8 mouse cellular contexts compared by ENCODE assay signal in the genomic region with DNA sequence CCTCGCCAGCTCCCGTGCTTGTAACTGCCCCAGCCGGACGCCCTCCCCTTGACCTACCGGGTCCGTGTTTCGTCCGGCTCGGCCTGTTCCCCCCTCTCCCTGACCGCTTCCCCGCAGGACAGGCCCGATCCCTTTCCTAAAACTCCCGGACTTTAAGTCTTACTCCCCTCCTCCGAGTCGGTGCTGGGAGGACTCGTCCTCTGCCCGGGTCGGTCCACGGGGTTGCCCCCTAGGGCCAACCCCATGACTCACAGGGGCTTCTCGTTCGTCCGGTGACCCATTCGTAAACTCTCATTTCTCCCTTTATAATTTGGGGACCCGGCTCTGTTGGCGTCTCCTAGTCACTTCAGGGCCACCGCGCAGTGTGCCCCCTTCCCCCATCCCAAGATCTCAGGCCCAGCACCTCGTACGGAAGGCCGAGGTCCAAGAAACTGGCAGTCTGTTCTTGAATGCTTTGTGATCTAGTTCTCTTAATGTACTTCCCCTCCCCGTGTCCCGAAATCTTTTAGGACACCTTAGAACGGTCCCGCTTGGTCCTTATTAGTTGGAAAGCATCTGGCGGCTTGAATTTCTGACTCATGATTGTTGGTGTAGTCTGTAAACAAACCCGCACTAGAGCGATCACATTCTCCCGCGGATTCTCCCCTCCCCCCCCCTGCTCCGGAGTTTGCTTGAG. TPM values are rescaled to one million over a fixed set of nuclear protein-coding genes. Genes with fewer than 3 reads are reported as not detected.
DNase-seq lines count a peak whose midpoint lies in the region; ATAC-seq lines count a peak whose summit lies in the region.

No protein-coding gene starts in this region.

- peak overlapping the region; percentile 95 for H3K4me3 ChIP-seq in forebrain, embryonic 10.5 days
- peak overlapping the region; percentile 92 for H3K4me3 ChIP-seq in hindbrain, embryonic 13.5 days
- peak overlapping the region; percentile 92 for H3K4me3 ChIP-seq in macrophage (ENCODE audit: inconsistent target)

- DNase-seq in cerebellum, adult 11 months = no peak
- peak; percentile 68 for DNase-seq in adrenal gland, postnatal 14 days
- DNase-seq in forebrain, embryonic 10.5 days (ENCODE audit: extremely low spot score, low spot score) = peak; percentile 62
- peak; percentile 24 to 25 for DNase-seq in left cerebral cortex, adult 8-10 months (ENCODE audit: low spot score in 2 of 2)
- DNase-seq in right cerebral cortex, postnatal 36 days (ENCODE audit: low spot score in 2 of 2) = peak; percentile 3 to 44

- no peaks in the 10 kb centered on the region for H3K27me3 ChIP-seq in forebrain, embryonic 10.5 days (ENCODE audit: poor library complexity, severe bottlenecking)
- no peaks in the 10 kb centered on the region for H3K27me3 ChIP-seq in hindbrain, embryonic 13.5 days

- no peaks in the 10 kb centered on the region for H3K9me3 ChIP-seq in forebrain, embryonic 10.5 days
- H3K9me3 ChIP-seq in hindbrain, embryonic 13.5 days = no peaks in the 10 kb centered on the region

- peaks cover 37% of the 10 kb centered on the region for H3K36me3 ChIP-seq in forebrain, embryonic 10.5 days (replicated peaks)
- peaks cover 29% of the 10 kb centered on the region for H3K36me3 ChIP-seq in hindbrain, embryonic 13.5 days
- H3K36me3 ChIP-seq in macrophage (ENCODE audit: inconsistent target) = 0 out of 2 replicates have a peak, but pooled peaks cover 15% of the 10 kb centered on the region

- peaks cover 51% of the 10 kb centered on the region; the same call in 1 of the 2 replicates for H3K79me2 ChIP-seq in macrophage (ENCODE audit: inconsistent target)

- H3K4me2 ChIP-seq in hindbrain, embryonic 13.5 days = peak overlapping the region; percentile 66

- WGBS in forebrain, embryonic 10.5 days = under 1% methylated on average over 40 of the region's 40 CpGs
- WGBS in hindbrain, embryonic 13.5 days = under 1% methylated on average over 37 of the region's 40 CpGs
- WGBS in macrophage (ENCODE audit: missing documents) = under 1% methylated on average over 40 of the region's 40 CpGs

- H3K27ac ChIP-seq in forebrain, embryonic 10.5 days = peak overlapping the region; percentile 99
- peak overlapping the region; percentile 96 for H3K27ac ChIP-seq in hindbrain, embryonic 13.5 days
- H3K27ac ChIP-seq in macrophage = peak overlapping the region; percentile 90

- H3K4me1 ChIP-seq in forebrain, embryonic 10.5 days = peaks cover 22% of the 10 kb centered on the region
- H3K4me1 ChIP-seq in hindbrain, embryonic 13.5 days (replicated peaks) = peaks cover 30% of the 10 kb centered on the region

- ATAC-seq in cerebellum, adult (ENCODE audit: insufficient number of reproducible peaks, low FRiP score, low TSS enrichment) = peak; percentile 54
- ATAC-seq in hindbrain, embryonic 13.5 days (ENCODE audit: low FRiP score) = peak; percentile 75

- peak overlapping the region; percentile 94 for H3K9ac ChIP-seq in hindbrain, embryonic 13.5 days

RNA-seq across cellular contexts. Expression of a gene that starts 0.5 kb away (rescaled TPM):
- 118 and 125 TPM in 2 replicates for total RNA-seq in adrenal gland, postnatal 14 days (2021)
- polyA plus RNA-seq in forebrain, embryonic 10.5 days (2016; fragmentation: Nextera tagmentation; extraction: Ambion mirVana) = 132 and 138 TPM in 2 replicates
- polyA plus RNA-seq in hindbrain, embryonic 13.5 days (2015; fragmentation: Nextera tagmentation; extraction: Ambion mirVana) = 100 and 107 TPM in 2 replicates
- 100 to 1,000 TPM; 118 to 125 (median 119) TPM for total RNA-seq in left cerebral cortex, adult 8-10 months (2022)
- 100 to 1,000 TPM; 126 to 343 (median 201) TPM for total RNA-seq in macrophage (2018; cell fraction: chromatin; rRNA removed)
- 10 to 100 TPM; 39.1 to 80.5 (median 58.1) TPM for total RNA-seq in macrophage (2018; cell fraction: cytosol; rRNA removed)
- 100 to 1,000 TPM in 19 of 26 experiments, 10 to 100 TPM in 7; 74.2 to 226 (median 122) TPM for total RNA-seq in macrophage (2018; cell fraction: nucleus; rRNA removed)
- polyA plus RNA-seq in macrophage (2018) = 45.9 to 68.0 TPM (median 67.8 TPM) in 3 replicates

RNA-seq across cellular contexts. Expression of a gene that starts 21.9 kb away (rescaled TPM):
- total RNA-seq in adrenal gland, postnatal 14 days (2021) = 135 and 141 TPM in 2 replicates
- 153 and 159 TPM in 2 replicates for polyA plus RNA-seq in forebrain, embryonic 10.5 days (2016; fragmentation: Nextera tagmentation; extraction: Ambion mirVana)
- polyA plus RNA-seq in hindbrain, embryonic 13.5 days (2015; fragmentation: Nextera tagmentation; extraction: Ambion mirVana) = 163 and 168 TPM in 2 replicates
- 100 to 1,000 TPM in 1 of 4 experiments, 10 to 100 TPM in 3; 78.7 to 104 (median 83.8) TPM for total RNA-seq in left cerebral cortex, adult 8-10 months (2022)
- 10 to 100 TPM; 10.6 to 83.8 (median 47.2) TPM for total RNA-seq in macrophage (2018; cell fraction: chromatin; rRNA removed)
- 10 to 100 TPM; 40.4 to 60.5 (median 51.6) TPM for total RNA-seq in macrophage (2018; cell fraction: cytosol; rRNA removed)
- total RNA-seq in macrophage (2018; cell fraction: nucleus; rRNA removed) = 10 to 100 TPM; 17.9 to 67.3 (median 36.4) TPM
- polyA plus RNA-seq in macrophage (2018) = 44.5 to 55.5 TPM (median 48.6 TPM) in 3 replicates

RNA-seq across cellular contexts. Expression of a gene that starts 58.2 kb away (rescaled TPM):
- 61.5 and 63.2 TPM in 2 replicates for total RNA-seq in adrenal gland, postnatal 14 days (2021)
- polyA plus RNA-seq in forebrain, embryonic 10.5 days (2016; fragmentation: Nextera tagmentation; extraction: Ambion mirVana) = 282 and 292 TPM in 2 replicates
- polyA plus RNA-seq in hindbrain, embryonic 13.5 days (2015; fragmentation: Nextera tagmentation; extraction: Ambion mirVana) = 400 and 410 TPM in 2 replicates
- 100 to 1,000 TPM; 409 to 452 (median 428) TPM for total RNA-seq in left cerebral cortex, adult 8-10 months (2022)
- 100 to 1,000 TPM in 24 of 26 experiments, 10 to 100 TPM in 2; 60.2 to 246 (median 164) TPM for total RNA-seq in macrophage (2018; cell fraction: chromatin; rRNA removed)
- total RNA-seq in macrophage (2018; cell fraction: cytosol; rRNA removed) = 100 to 1,000 TPM; 219 to 439 (median 299) TPM
- total RNA-seq in macrophage (2018; cell fraction: nucleus; rRNA removed) = 100 to 1,000 TPM; 101 to 379 (median 221) TPM
- polyA plus RNA-seq in macrophage (2018) = 269 to 545 TPM (median 282 TPM) in 3 replicates
